Mouse (Mus musculus): Measurements from ENCODE around the gene Brinp1.

The Brinp1 gene

DNA sequence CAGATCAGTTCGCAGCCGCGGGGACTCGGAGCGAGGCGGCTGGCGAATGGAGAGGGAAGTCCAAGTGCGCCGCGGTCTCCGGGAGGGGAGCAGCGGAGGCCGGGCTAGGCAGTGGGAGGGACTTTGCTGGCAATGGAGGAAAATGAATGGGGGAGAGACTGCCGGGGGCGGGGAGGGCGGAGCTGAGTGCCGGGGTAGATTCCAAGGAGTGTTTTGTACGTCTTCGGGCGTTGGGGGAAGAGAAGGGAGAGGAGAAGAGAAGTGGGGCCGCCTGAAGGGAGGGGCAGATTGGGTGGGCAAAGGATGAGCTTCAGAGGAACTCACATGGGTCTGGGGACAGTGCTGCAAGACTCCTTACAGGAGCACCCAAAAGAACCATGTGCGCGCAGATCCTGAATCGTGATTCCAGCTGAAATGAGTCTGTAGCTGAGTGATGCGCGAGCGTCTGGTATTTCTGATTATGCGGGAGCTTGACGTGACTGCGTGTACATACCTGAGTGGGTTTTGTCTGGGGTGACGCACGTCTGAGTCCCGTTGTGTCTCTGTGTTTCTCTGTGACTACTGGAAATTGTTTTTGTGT, at the start of gene Brinp1:
TSS of gene Brinp1 (minus strand) at position 76 of the 580 bp plus-strand sequence.
- DNase-seq (ENCODE audit: low read depth, low spot score) = no peak

DNA sequence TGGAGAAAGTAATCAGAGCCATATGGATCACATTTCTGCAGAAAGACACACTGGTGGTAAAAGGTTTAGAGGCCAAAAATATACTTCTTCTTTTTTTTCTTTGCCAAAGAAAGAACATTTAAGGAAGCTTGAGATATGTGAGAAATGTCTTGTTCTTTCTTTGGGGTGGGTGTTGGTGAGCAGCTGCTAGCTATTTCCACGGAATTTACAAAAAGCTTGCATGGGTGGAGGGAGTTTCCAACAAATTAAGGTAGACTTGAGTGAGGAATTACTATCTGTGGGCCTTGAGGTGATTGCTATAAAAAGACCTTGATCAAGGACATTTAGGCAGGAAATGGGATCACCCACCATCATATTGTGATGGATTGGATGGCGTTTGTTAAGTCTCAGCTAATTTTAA, 3.1 kb upstream of the Brinp1 start:
- no peak for DNase-seq (ENCODE audit: low read depth, low spot score)

GRCm38 (mm10) chr4:68955621-68956020, 1.4 kb upstream of the Brinp1 start:
- no peak for DNase-seq (ENCODE audit: low read depth, low spot score)

GRCm38 (mm10) chr4:68953667-68954321, 403 bp downstream of the Brinp1 start:
- DNase-seq (ENCODE audit: low read depth, low spot score) = no peak

DNA sequence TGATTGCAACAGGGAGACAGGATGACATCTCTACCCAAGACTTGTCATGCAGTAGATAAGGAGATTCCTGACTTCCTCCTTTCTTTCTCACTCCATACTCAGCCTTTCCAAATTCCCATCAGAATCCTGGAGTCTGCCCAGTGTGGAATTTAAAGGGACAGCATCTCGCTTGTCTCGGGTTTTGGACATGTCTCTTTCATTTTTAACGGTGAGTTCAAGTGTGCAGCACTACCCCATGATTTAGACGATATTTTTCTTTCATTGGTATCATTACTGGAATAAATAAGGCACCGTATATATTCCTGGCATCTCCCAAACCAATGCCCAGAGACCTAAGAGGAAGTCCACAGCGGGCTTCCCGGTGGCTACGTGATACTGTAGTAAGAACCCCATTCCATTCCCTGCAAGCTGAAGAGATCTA, 1.1 kb downstream of the Brinp1 start:
- no peak for DNase-seq (ENCODE audit: low read depth, low spot score)

- DNase-seq (ENCODE audit: low read depth, low spot score) = no peak
These were observed 3.6 kb downstream of the Brinp1 start for GRCm38 (mm10) chr4:68950556-68950955.

DNA sequence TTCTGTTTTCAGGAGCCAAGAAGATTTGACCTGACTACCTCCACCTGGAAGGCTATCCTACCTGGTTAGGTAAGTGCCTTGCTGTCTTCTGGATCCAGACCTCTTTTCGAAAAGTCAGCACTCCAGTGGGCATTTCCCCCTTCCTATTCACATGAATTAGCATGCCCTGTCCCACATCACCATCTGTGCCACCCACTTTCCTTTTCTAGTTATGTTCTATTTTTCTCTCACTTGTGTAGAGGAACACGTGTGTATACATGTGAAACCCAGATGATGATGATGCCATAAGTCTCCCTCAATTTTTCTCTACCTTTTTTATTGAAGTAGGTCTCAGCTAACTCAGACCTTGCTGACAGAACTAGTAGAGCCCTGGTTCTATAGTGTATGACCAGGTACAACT, 11.3 kb downstream of the Brinp1 start:
- DNase-seq (ENCODE audit: low read depth, low spot score) = no peak

- DNase-seq (ENCODE audit: low read depth, low spot score) = no peak
These were observed 24.2 kb downstream of the Brinp1 start for GRCm38 (mm10) chr4:68930022-68930421.

DNA sequence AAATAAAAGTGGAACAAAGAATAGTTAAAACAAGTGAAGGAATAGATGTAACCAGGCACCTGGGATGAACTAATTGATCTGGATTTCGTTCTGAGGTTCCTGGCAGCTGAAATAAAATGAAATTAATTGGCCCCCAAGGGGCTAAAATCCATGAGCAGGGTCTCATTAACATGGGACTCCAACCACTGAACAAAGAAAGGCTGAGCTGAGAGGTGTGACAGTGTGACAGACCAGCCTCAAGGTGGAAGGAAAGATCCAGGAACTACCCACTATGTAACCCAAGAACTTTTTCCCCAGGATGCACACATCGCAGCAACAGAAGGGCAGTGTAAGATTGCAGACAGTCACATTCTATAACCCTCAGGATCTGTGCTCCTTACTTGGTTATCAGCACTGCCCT, 28.1 kb downstream of the Brinp1 start:
- DNase-seq (ENCODE audit: low read depth, low spot score) = no peak

DNA sequence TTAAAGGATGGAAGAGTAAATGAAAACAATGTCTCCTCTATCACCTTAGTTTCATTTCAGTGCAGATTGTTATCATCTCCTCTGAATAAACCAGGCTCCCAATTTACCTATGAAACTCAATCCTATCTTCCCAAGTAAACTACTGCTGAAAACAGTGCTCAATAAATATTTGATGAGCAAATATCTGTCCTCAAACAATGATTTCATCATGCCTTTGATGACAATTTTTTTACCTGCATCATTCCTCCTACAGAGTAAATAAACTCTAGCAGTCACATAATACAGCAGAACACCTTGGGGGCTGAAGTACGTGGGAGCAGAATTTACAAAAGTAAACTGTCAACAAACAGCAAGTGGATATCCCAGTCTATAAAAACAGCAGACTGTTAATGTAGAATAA, 31.3 kb downstream of the Brinp1 start:
- no peak for DNase-seq (ENCODE audit: low read depth, low spot score)

GRCm38 (mm10) chr4:68922504-68922903, 31.7 kb downstream of the Brinp1 start:
- DNase-seq (ENCODE audit: low read depth, low spot score) = no peak

GRCm38 (mm10) chr4:68920127-68920526, 34.1 kb downstream of the Brinp1 start:
- no peak for DNase-seq (ENCODE audit: low read depth, low spot score)

- no peak for DNase-seq (ENCODE audit: low read depth, low spot score)
These were observed 43.3 kb downstream of the Brinp1 start for GRCm38 (mm10) chr4:68910942-68911341.

- DNase-seq (ENCODE audit: low read depth, low spot score) = no peak
These were observed 47.6 kb downstream of the Brinp1 start for GRCm38 (mm10) chr4:68906417-68907210.

DNA sequence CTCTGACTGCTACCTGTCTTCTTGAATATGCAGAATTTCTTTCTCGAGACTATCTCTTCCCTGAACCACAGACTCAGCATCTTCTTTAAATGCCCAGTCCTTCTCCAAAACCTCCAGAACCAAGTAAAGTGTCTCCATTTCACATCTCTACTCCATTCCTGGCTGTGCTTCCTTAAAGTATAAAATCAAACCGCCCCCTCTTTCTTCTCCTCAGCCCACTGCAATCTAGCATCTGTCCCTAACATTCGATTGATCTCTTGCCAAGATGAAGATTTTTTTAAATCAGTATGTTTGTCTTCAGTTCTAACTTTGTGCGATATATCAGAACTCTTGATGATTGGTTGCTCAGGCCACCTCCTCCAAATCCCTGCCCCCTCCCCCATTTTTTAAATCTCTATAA, 63.7 kb downstream of the Brinp1 start:
- no peak for DNase-seq (ENCODE audit: low read depth, low spot score)

DNA sequence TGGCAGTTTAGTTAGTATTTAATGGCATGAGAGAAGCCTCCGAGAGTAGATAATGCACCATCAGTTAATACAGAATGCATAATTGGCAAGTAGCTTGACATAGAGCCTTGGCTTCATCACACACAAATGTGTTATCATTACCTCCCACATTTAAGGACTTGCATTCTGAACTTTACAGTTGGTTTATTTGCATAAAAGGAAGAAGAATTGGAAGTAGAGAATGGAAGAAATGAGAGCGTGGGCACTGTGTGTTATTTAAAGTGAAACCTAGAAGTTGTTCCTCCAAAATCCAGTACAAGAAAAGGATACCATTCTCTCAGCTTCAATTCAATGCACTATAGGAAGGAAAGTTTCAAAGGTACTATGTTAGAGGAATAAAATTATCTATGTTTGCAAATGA, 67.9 kb downstream of the Brinp1 start:
- DNase-seq (ENCODE audit: low read depth, low spot score) = no peak

- DNase-seq (ENCODE audit: low read depth, low spot score) = no peak
These were observed 82.2 kb downstream of the Brinp1 start for GRCm38 (mm10) chr4:68872028-68872427.

GRCm38 (mm10) chr4:68865135-68865767, 88.9 kb downstream of the Brinp1 start:
- no peak for DNase-seq (ENCODE audit: low read depth, low spot score)

GRCm38 (mm10) chr4:68864668-68865067, 89.5 kb downstream of the Brinp1 start:
- no peak for DNase-seq (ENCODE audit: low read depth, low spot score)

DNA sequence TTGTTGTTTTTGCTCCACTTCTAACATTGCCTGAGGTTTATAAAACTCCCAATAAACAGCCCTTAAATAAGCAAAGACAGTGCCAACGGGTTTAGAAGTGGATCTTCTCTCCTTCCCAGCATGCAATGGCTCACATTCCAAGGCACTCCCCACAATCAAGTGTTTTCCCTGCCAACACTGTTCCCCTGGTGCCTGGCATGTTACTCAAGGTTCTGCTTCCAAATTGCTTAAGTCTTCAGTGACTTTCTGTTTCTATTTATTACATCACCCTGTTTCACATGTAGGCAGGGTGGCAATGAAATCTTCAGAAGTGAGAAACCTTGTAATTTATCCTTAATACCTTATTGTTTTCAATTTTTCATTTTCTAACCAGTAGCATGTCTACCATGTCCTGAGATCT, 97.3 kb downstream of the Brinp1 start:
- peak; percentile 4 for DNase-seq (ENCODE audit: low read depth, low spot score)

GRCm38 (mm10) chr4:68849671-68850070, 104.5 kb downstream of the Brinp1 start:
- DNase-seq (ENCODE audit: low read depth, low spot score) = no peak

DNA sequence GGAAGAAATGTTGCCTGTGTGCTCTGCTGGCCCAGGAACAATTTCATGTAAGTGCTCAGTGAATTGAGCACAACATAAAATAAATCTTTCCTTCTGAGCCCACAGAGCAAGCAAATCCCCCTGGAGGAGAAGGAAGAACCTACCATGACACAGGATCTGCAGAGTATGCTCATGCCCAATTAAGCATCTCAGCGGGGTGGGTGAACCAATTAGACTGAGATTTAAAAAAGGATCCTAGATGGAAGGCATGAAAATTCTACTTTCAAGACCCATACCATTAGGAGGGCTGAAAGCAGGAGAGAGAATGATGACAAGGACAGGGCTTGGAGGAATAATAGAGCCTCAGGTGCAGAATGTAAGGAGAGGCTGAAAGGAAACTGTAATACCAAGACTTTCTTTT, 107.2 kb downstream of the Brinp1 start:
- no peak for DNase-seq (ENCODE audit: low read depth, low spot score)

Measured in skeletal muscle tissue, adult 2 months (tissue).